Mouse (Mus musculus): ENCODE measurements at regions not wholly inside any gene's neighbourhood (a gene's known extent, or its start where the extent isn't known, plus 50 kb on each side); places are given as distances from the start of the nearest gene placed in this dataset.

GRCm38 (mm10) chr2:167802494-167802893, 112.9 kb upstream of the Tmem189 start:
- Histone ChIP-seq H3K36me3 (ENCODE audit: control insufficient read depth, insufficient read depth) (no peaks in the 10 kb centered on the region), H3K4me1 (replicated peaks; ENCODE audit: control insufficient read depth, insufficient read depth, low read length) (peaks cover 17% of the 10 kb centered on the region), H3K27me3 (replicated peaks; ENCODE audit: control insufficient read depth, insufficient read depth, low read length) (no peaks in the 10 kb centered on the region), H3K4me2 (replicated peaks; ENCODE audit: low read depth) (no peak overlapping the region), H3K27ac (ENCODE audit: low read depth, low read length) (no peak overlapping the region), H3K9me3 (ENCODE audit: control insufficient read depth) (no peaks in the 10 kb centered on the region), H3K9ac (ENCODE audit: low read depth, low read length) (no peak overlapping the region), H3K4me3 (ENCODE audit: low read depth, low read length) (no peak overlapping the region)
- no peak for TF ChIP-seq CTCF (IDR thresholded peaks at IDR 0.05; ENCODE audit: low read depth)
- WGBS: 70% methylated on average over 9 of the region's 9 CpGs
- ATAC-seq: no peak

- no peak for ATAC-seq
- WGBS: 63% methylated on average over 10 of the region's 10 CpGs
- H3K27ac ChIP-seq (ENCODE audit: low read depth, low read length): peak overlapping the region; percentile 15; the same call in 1 of the 2 replicates
Measured at GRCm38 (mm10) chr2:167801389-167801788, 111.8 kb upstream of the Tmem189 start.

GRCm38 (mm10) chr2:167800648-167801245, 111.1 kb upstream of the Tmem189 start:
- Histone ChIP-seq H3K27me3 (replicated peaks; ENCODE audit: control insufficient read depth, insufficient read depth, low read length) (no peaks in the 10 kb centered on the region), H3K9ac (ENCODE audit: low read depth, low read length) (no peak overlapping the region), H3K4me1 (replicated peaks; ENCODE audit: control insufficient read depth, insufficient read depth, low read length) (peaks cover 12% of the 10 kb centered on the region), H3K27ac (ENCODE audit: low read depth, low read length) (peak overlapping the region; percentile 64), H3K4me2 (replicated peaks; ENCODE audit: low read depth) (no peak overlapping the region), H3K9me3 (ENCODE audit: control insufficient read depth) (no peaks in the 10 kb centered on the region), H3K36me3 (ENCODE audit: control insufficient read depth, insufficient read depth) (no peaks in the 10 kb centered on the region), H3K4me3 (ENCODE audit: low read depth, low read length) (no peak overlapping the region)
- ATAC-seq: peak; percentile 28; the same call in 1 of the 2 replicates
- no peak for TF ChIP-seq CTCF (IDR thresholded peaks at IDR 0.05; ENCODE audit: low read depth)
- 65% methylated on average over 11 of the region's 11 CpGs for WGBS

More at GRCm38 (mm10) chr2:167801389-167801788, 111.8 kb upstream of the Tmem189 start:
- no peak overlapping the region for H3K4me3 ChIP-seq (ENCODE audit: low read depth, low read length)
- H3K27me3 ChIP-seq (replicated peaks; ENCODE audit: control insufficient read depth, insufficient read depth, low read length): no peaks in the 10 kb centered on the region
- H3K4me1 ChIP-seq (replicated peaks; ENCODE audit: control insufficient read depth, insufficient read depth, low read length): peaks cover 12% of the 10 kb centered on the region
- no peaks in the 10 kb centered on the region for H3K9me3 ChIP-seq (ENCODE audit: control insufficient read depth)
- H3K36me3 ChIP-seq (ENCODE audit: control insufficient read depth, insufficient read depth): no peaks in the 10 kb centered on the region
- TF ChIP-seq CTCF (IDR thresholded peaks at IDR 0.05; ENCODE audit: low read depth): no peak
- no peak overlapping the region for H3K4me2 ChIP-seq (replicated peaks; ENCODE audit: low read depth)
- no peak overlapping the region for H3K9ac ChIP-seq (ENCODE audit: low read depth, low read length)

DNA sequence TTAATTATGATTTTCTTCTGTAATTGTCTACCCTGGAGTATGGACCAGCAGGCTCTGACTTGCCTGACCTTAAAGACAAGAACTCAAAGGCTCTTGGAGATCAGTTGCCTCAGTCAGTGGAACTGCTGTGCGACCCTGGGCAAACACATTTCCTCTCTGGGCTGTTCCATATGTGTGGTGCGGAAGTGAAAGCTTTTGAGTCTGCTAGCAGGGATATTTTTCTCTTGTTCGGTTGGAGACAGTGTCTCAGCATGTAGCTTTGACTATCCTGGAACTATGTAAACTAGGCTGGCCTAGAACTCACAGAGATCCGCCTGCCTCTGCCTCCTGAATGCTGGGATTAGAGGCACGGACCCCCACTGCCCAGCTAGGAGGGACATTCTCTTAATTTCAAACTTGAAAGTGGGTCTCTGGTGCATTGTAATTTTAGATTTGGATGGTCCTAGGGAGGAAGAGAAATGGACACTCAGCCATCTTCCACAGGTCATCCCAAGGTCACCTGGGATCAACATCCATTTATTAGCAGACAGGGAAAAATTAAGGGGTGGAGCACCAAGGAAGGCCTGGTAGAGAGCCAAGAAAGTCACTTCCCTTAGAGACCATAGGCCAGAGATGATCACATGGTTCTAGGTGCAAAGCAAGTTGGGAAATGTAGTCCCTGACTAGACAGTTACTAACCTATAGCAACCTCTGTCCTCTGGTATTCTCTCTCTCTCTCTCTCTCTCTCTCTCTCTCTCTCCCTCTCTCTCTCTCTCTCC, 110.2 kb upstream of the Tmem189 start:
- Histone ChIP-seq H3K9ac (ENCODE audit: low read depth, low read length) (no peak overlapping the region), H3K36me3 (ENCODE audit: control insufficient read depth, insufficient read depth) (no peaks in the 10 kb centered on the region), H3K4me1 (replicated peaks; ENCODE audit: control insufficient read depth, insufficient read depth, low read length) (peaks cover 6% of the 10 kb centered on the region), H3K27me3 (replicated peaks; ENCODE audit: control insufficient read depth, insufficient read depth, low read length) (no peaks in the 10 kb centered on the region), H3K9me3 (ENCODE audit: control insufficient read depth) (no peaks in the 10 kb centered on the region), H3K4me3 (ENCODE audit: low read depth, low read length) (no peak overlapping the region), H3K4me2 (replicated peaks; ENCODE audit: low read depth) (no peak overlapping the region), H3K27ac (ENCODE audit: low read depth, low read length) (peak overlapping the region; percentile 63)
- ATAC-seq: peak; percentile 66
- TF ChIP-seq CTCF (IDR thresholded peaks at IDR 0.05; ENCODE audit: low read depth): no peak
- WGBS: 81% methylated on average over 5 of the region's 5 CpGs

DNA sequence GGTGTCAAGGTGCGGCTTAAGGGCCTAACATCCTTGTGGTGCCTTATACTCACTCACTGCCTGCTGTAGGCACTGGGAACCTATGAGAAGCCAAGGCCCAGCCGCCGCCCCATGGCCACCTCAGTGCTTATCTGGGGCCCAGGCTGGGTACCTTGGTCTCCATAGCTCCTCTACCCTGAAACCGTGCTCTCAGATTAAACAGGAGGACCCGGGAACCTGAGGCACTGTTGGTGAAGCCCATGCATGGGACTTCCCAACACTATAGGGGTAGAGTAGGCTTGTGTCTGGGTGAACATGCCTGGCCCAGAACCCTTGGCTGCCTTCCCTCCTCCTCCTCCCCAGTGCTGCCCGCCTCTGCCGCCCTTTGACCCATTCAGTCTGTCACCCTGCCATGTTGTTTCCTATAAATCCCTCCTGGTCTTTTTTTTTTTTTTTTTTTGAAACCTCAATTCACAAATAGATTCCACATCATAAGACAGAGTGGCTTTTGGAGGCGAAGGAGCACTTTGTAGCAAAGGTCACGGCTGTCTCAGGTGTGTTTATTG, 109.4 kb upstream of the Tmem189 start:
- no peaks in the 10 kb centered on the region for H3K27me3 ChIP-seq (replicated peaks; ENCODE audit: control insufficient read depth, insufficient read depth, low read length)
- peak overlapping the region; percentile 63 for H3K27ac ChIP-seq (ENCODE audit: low read depth, low read length)
- no peak overlapping the region for H3K4me3 ChIP-seq (ENCODE audit: low read depth, low read length)
- H3K9me3 ChIP-seq (ENCODE audit: control insufficient read depth): no peaks in the 10 kb centered on the region
- H3K4me2 ChIP-seq (replicated peaks; ENCODE audit: low read depth): no peak overlapping the region
- peaks cover 3% of the 10 kb centered on the region; the same call in 1 of the 2 replicates for H3K4me1 ChIP-seq (replicated peaks; ENCODE audit: control insufficient read depth, insufficient read depth, low read length)
- H3K9ac ChIP-seq (ENCODE audit: low read depth, low read length): no peak overlapping the region
- WGBS: 43% methylated on average over 9 of the region's 9 CpGs
- no peak for TF ChIP-seq CTCF (IDR thresholded peaks at IDR 0.05; ENCODE audit: low read depth)
- ATAC-seq: peak; percentile 49
- H3K36me3 ChIP-seq (ENCODE audit: control insufficient read depth, insufficient read depth): no peaks in the 10 kb centered on the region

- 76% methylated on average over 11 of the region's 11 CpGs for WGBS
- no peak for ATAC-seq
- H3K36me3 ChIP-seq (ENCODE audit: control insufficient read depth, insufficient read depth): no peaks in the 10 kb centered on the region
- no peaks in the 10 kb centered on the region for H3K9me3 ChIP-seq (ENCODE audit: control insufficient read depth)
- H3K27ac ChIP-seq (ENCODE audit: low read depth, low read length): peak overlapping the region; percentile 63; the same call in 1 of the 2 replicates
- H3K9ac ChIP-seq (ENCODE audit: low read depth, low read length): no peak overlapping the region
- H3K4me2 ChIP-seq (replicated peaks; ENCODE audit: low read depth): no peak overlapping the region
- no peak overlapping the region for H3K4me3 ChIP-seq (ENCODE audit: low read depth, low read length)
- no peak for TF ChIP-seq CTCF (IDR thresholded peaks at IDR 0.05; ENCODE audit: low read depth)
- no peaks in the 10 kb centered on the region for H3K27me3 ChIP-seq (replicated peaks; ENCODE audit: control insufficient read depth, insufficient read depth, low read length)
- peaks cover 3% of the 10 kb centered on the region; the same call in 1 of the 2 replicates for H3K4me1 ChIP-seq (replicated peaks; ENCODE audit: control insufficient read depth, insufficient read depth, low read length)
Measured at GRCm38 (mm10) chr2:167798076-167798782, 108.6 kb upstream of the Tmem189 start.
